Mouse (Mus musculus): ENCODE data around the gene Myh2. TPM values are rescaled to one million over a fixed set of nuclear protein-coding genes. Genes with fewer than 3 reads are reported as not detected.

Gene Myh2
- not detected for polyA plus RNA-seq (2015; fragmentation: Illumina TruSeq; extraction: RNeasy Lipid Tissue Mini Kit (QIAGEN cat#74804); ENCODE audit: insufficient read depth, low read depth, low replicate concordance)

GRCm38 (mm10) chr11:67170727-67171126 lies at the start of gene Myh2:
TSS of gene Myh2 (plus strand) at chr11:67171027.

GRCm38 (mm10) chr11:67199752-67200151 lies 28.9 kb downstream of the Myh2 start, which contains the start of gene Myh1:
TSS of gene Myh1 (plus strand) at chr11:67200052.

GRCm38 (mm10) chr11:67237481-67238079 lies 66.8 kb downstream of the Myh2 start, which contains the start of gene Myh4:
TSS of gene Myh4 (plus strand) at chr11:67238029.

Other genes with a start within 250 kb of the Myh2 start
- gene Tmem238l, start 214.4 kb upstream of the Myh2 start, polyA plus RNA-seq (2015; fragmentation: Illumina TruSeq; extraction: RNeasy Lipid Tissue Mini Kit (QIAGEN cat#74804); ENCODE audit: insufficient read depth, low read depth, low replicate concordance): not detected
- 1.5 TPM for gene Tmem220, start 145.9 kb upstream of the Myh2 start, polyA plus RNA-seq (2015; fragmentation: Illumina TruSeq; extraction: RNeasy Lipid Tissue Mini Kit (QIAGEN cat#74804); ENCODE audit: insufficient read depth, low read depth, low replicate concordance)
- 3.6 TPM for gene Adprm, start 118.4 kb upstream of the Myh2 start, polyA plus RNA-seq (2015; fragmentation: Illumina TruSeq; extraction: RNeasy Lipid Tissue Mini Kit (QIAGEN cat#74804); ENCODE audit: insufficient read depth, low read depth, low replicate concordance)
- gene Sco1, start 118.4 kb upstream of the Myh2 start, polyA plus RNA-seq (2015; fragmentation: Illumina TruSeq; extraction: RNeasy Lipid Tissue Mini Kit (QIAGEN cat#74804); ENCODE audit: insufficient read depth, low read depth, low replicate concordance): 2.2 TPM
- not detected for gene Myh3, start 92.7 kb upstream of the Myh2 start, polyA plus RNA-seq (2015; fragmentation: Illumina TruSeq; extraction: RNeasy Lipid Tissue Mini Kit (QIAGEN cat#74804); ENCODE audit: insufficient read depth, low read depth, low replicate concordance)
- gene Myh1, start 29.0 kb downstream of the Myh2 start, polyA plus RNA-seq (2015; fragmentation: Illumina TruSeq; extraction: RNeasy Lipid Tissue Mini Kit (QIAGEN cat#74804); ENCODE audit: insufficient read depth, low read depth, low replicate concordance): not detected
- not detected for gene Myh4, start 67.0 kb downstream of the Myh2 start, polyA plus RNA-seq (2015; fragmentation: Illumina TruSeq; extraction: RNeasy Lipid Tissue Mini Kit (QIAGEN cat#74804); ENCODE audit: insufficient read depth, low read depth, low replicate concordance)
- not detected for gene Myh8, start 106.1 kb downstream of the Myh2 start, polyA plus RNA-seq (2015; fragmentation: Illumina TruSeq; extraction: RNeasy Lipid Tissue Mini Kit (QIAGEN cat#74804); ENCODE audit: insufficient read depth, low read depth, low replicate concordance)
- not detected for gene Myh13, start 150.6 kb downstream of the Myh2 start, polyA plus RNA-seq (2015; fragmentation: Illumina TruSeq; extraction: RNeasy Lipid Tissue Mini Kit (QIAGEN cat#74804); ENCODE audit: insufficient read depth, low read depth, low replicate concordance)